Mouse (Mus musculus) fibroblast of lung, adult 2 months (primary cell): ENCODE measurements around the gene Ttyh3.

Experiments
- DNase-seq: peaks from one replicate; pipeline ENCODE4 v3.0.0-alpha.2; 2011; ENCODE audit warnings: low read depth

Ttyh3 gene

DNA sequence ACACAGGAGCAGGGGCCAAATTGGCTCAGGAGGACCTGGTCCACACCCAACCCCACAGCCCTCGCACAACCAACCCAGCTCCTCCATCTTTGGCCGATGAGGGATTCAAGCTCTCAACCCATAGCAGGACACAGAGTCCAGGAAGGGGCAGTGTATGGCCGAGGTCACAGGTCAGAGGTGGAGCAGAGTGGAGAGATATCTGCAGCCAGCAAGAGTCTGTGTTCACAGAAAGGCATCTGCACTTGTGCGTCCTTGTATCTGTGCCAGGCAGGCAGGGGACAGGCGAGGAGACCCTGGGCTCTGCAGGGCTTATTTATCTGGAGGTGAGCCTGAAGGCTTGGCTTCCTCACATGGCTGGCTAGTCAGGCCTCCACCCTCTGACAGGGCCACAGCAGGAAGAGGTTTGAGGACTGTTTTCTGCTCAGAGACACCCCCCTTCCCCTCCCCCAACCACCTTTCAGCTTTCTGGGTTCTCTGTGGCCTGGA lies 73.4 kb downstream of the Ttyh3 start:
- DNase-seq, result no peak

DNA sequence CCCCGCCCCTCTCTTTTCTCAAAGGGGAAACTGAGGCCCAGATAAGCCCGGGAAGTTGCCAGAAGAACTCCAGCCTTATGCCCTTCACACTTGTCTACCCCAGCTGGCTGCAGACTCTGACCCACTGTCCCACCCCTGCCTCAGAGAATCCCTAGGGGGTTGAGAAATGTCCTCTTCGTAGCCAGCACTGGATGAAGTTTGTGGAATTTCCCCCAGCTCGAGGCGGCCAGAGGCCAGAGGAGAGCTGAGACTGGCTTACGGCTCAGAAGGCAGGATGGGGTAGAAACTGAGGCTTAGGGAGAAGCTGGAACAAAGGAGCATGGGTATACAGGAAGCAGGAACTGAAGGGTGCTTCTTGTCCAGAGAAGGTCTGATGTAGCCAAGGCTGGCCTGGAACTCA lies 76.2 kb downstream of the Ttyh3 start:
- DNase-seq, result no peak

DNA sequence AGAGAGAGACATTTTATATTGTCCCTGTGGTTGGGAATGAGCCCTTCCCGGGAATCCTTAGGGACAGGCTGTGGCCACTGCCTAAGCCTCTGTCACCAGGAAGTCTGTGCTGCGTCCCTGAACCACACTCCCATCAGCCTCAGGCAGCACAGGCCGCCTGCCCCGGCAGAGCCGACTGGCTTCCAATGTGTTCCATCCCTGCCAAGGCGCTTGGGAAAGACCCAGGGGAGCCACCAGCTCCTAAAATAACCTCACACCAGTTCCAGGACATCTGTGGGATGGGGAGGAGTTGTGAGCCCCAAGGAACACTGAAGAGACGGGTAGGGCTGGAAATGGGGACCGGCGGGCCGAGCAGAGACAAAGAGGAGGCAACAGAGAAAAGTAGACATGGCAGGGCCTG lies 77.2 kb downstream of the Ttyh3 start:
- no peak for DNase-seq

DNA sequence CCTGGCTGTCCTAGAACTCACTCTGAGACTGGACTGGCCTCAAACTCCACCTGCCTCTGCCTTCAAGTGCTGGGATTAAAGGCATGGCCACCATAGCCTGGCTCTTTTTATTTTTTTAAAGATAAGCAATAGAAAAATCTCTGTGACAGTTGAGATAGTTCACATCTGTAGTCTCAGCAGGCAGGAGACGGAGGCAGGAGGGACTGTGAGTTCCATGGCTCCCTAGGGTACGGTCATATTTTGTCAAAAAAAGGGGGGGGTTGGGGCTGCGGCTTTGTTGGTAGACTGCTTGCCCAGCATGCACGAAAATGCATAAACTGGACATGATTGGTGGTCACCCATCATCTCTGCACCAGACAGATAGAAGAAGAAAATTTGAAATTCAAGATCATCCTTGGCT lies 77.6 kb downstream of the Ttyh3 start:
- no peak for DNase-seq
